Mouse (Mus musculus) erythroblast, embryonic 14.5 days (primary cell): ENCODE data around the gene Pex16. TPM values are rescaled to one million over a fixed set of nuclear protein-coding genes. Genes with fewer than 3 reads are reported as not detected.
A peak's percentile ranks its signal among the peaks of the same experiment; 100 is the strongest.

Source experiments
- H3K27me3 ChIP-seq: 2 replicates; pipeline ENCODE4 v1.6.1; 2012; ENCODE audit warnings: inconsistent platforms; ENCODE audit not compliant: control insufficient read depth
- H3K36me3 ChIP-seq: 2 replicates; pipeline ENCODE4 v1.6.1; 2012; ENCODE audit warnings: mild to moderate bottlenecking, inconsistent platforms; ENCODE audit not compliant: control insufficient read depth
- H3K4me1 ChIP-seq: 2 replicates; pipeline ENCODE4 v1.6.1; 2012; ENCODE audit warnings: inconsistent platforms; ENCODE audit not compliant: control insufficient read depth
- H3K4me3 ChIP-seq: replicated peaks from 2 replicates; pipeline ENCODE3; 2012; ENCODE audit warnings: moderate library complexity, mild to moderate bottlenecking, inconsistent platforms
- H3K9me3 ChIP-seq: 2 replicates; pipeline ENCODE4 v1.6.1; 2012; ENCODE audit warnings: low read length, inconsistent platforms, mixed read lengths; ENCODE audit not compliant: control insufficient read depth
- GATA1 ChIP-seq: IDR thresholded peaks from 2 replicates; pipeline ENCODE4 v1.6.1; 2012; ENCODE audit warnings: low read length, inconsistent platforms, mixed read lengths
- TAL1 ChIP-seq: IDR thresholded peaks from 3 replicates; pipeline ENCODE4 v1.6.1; 2012; ENCODE audit warnings: low read length, inconsistent platforms, mixed read lengths
- polyA plus RNA-seq: library from polyadenylated mRNA; stranded (reverse); fragments of >175 nt; gene quantifications from 2 replicates; pipeline ENCODE4 v1.2.3, GENCODE M21; 2012

The Pex16 gene
- 2.6 and 3.5 TPM in 2 replicates for polyA plus RNA-seq

GRCm38 (mm10) chr2:92374514-92374913 lies at the start of gene Pex16, which contains the start of gene Large2:
Pex16 (plus strand) TSS chr2:92374676.
Large2 (minus strand) TSS chr2:92374869.
- no peaks in the 10 kb centered on the region for H3K9me3 ChIP-seq
- H3K4me3 ChIP-seq = peak within 1 kb of the TSS; percentile 81
- peaks cover 31% of the 10 kb centered on the region for H3K4me1 ChIP-seq
- no peak for TF ChIP-seq TAL1
- TF ChIP-seq GATA1 = no peak
- H3K27me3 ChIP-seq = peaks cover 44% of the 10 kb centered on the region
- peaks cover 30% of the 10 kb centered on the region for H3K36me3 ChIP-seq

GRCm38 (mm10) chr2:92325676-92326075 lies 48.8 kb upstream of the Pex16 start:
- no peaks in the 10 kb centered on the region for H3K9me3 ChIP-seq
- no peaks in the 10 kb centered on the region for H3K4me1 ChIP-seq
- TF ChIP-seq GATA1 (no peak), TAL1 (no peak)
- H3K36me3 ChIP-seq = peaks cover 2% of the 10 kb centered on the region; the same call in 1 of the 2 replicates
- no peak overlapping the region for H3K4me3 ChIP-seq
- no peaks in the 10 kb centered on the region for H3K27me3 ChIP-seq

GRCm38 (mm10) chr2:92326221-92326620 lies 48.3 kb upstream of the Pex16 start:
- no peaks in the 10 kb centered on the region for H3K27me3 ChIP-seq
- TF ChIP-seq GATA1 (no peak), TAL1 (no peak)
- no peaks in the 10 kb centered on the region for H3K9me3 ChIP-seq
- no peaks in the 10 kb centered on the region for H3K4me1 ChIP-seq
- no peak overlapping the region for H3K4me3 ChIP-seq
- H3K36me3 ChIP-seq = peaks cover 2% of the 10 kb centered on the region; the same call in 1 of the 2 replicates

- TF ChIP-seq GATA1 (no peak), TAL1 (no peak)
- Histone ChIP-seq H3K9me3 (no peaks in the 10 kb centered on the region), H3K36me3 (peaks cover 2% of the 10 kb centered on the region; the same call in 1 of the 2 replicates), H3K4me1 (no peaks in the 10 kb centered on the region), H3K27me3 (no peaks in the 10 kb centered on the region), H3K4me3 (no peak overlapping the region)
Observed at GRCm38 (mm10) chr2:92327601-92328000, 46.9 kb upstream of the Pex16 start.

GRCm38 (mm10) chr2:92328206-92328605 lies 46.3 kb upstream of the Pex16 start:
- Histone ChIP-seq H3K36me3 (peaks cover 2% of the 10 kb centered on the region; the same call in 1 of the 2 replicates), H3K27me3 (no peaks in the 10 kb centered on the region), H3K4me3 (no peak overlapping the region), H3K9me3 (no peaks in the 10 kb centered on the region), H3K4me1 (no peaks in the 10 kb centered on the region)
- no peak for TF ChIP-seq TAL1
- TF ChIP-seq GATA1 = no peak

- H3K4me1 ChIP-seq = no peaks in the 10 kb centered on the region
Observed at GRCm38 (mm10) chr2:92330840-92331239, 43.6 kb upstream of the Pex16 start.

GRCm38 (mm10) chr2:92331410-92331809 lies 43.1 kb upstream of the Pex16 start:
- H3K4me1 ChIP-seq = no peaks in the 10 kb centered on the region
- no peaks in the 10 kb centered on the region for H3K27me3 ChIP-seq
- no peak overlapping the region for H3K4me3 ChIP-seq
- peaks cover 2% of the 10 kb centered on the region; the same call in 1 of the 2 replicates for H3K36me3 ChIP-seq
- TF ChIP-seq TAL1 (no peak), GATA1 (no peak)
- no peaks in the 10 kb centered on the region for H3K9me3 ChIP-seq

More at GRCm38 (mm10) chr2:92330840-92331239, 43.6 kb upstream of the Pex16 start:
- Histone ChIP-seq H3K36me3 (peaks cover 2% of the 10 kb centered on the region; the same call in 1 of the 2 replicates), H3K9me3 (no peaks in the 10 kb centered on the region), H3K4me3 (no peak overlapping the region), H3K27me3 (no peaks in the 10 kb centered on the region)
- TF ChIP-seq TAL1 (no peak), GATA1 (no peak)

GRCm38 (mm10) chr2:92331871-92332270 lies 42.6 kb upstream of the Pex16 start:
- no peaks in the 10 kb centered on the region for H3K4me1 ChIP-seq
- no peak overlapping the region for H3K4me3 ChIP-seq
- no peaks in the 10 kb centered on the region for H3K9me3 ChIP-seq
- no peak for TF ChIP-seq TAL1
- no peak for TF ChIP-seq GATA1
- H3K27me3 ChIP-seq = no peaks in the 10 kb centered on the region
- H3K36me3 ChIP-seq = peaks cover 2% of the 10 kb centered on the region; the same call in 1 of the 2 replicates

GRCm38 (mm10) chr2:92342418-92342817 lies 32.1 kb upstream of the Pex16 start:
- H3K4me1 ChIP-seq = no peaks in the 10 kb centered on the region
- H3K4me3 ChIP-seq = no peak overlapping the region
- no peaks in the 10 kb centered on the region for H3K9me3 ChIP-seq
- TF ChIP-seq GATA1 (no peak), TAL1 (no peak)
- no peaks in the 10 kb centered on the region for H3K36me3 ChIP-seq
- no peaks in the 10 kb centered on the region for H3K27me3 ChIP-seq

- Histone ChIP-seq H3K9me3 (no peaks in the 10 kb centered on the region), H3K27me3 (no peaks in the 10 kb centered on the region), H3K4me3 (no peak overlapping the region), H3K4me1 (no peaks in the 10 kb centered on the region), H3K36me3 (no peaks in the 10 kb centered on the region; the same call in 1 of the 2 replicates)
- TF ChIP-seq GATA1 (no peak), TAL1 (no peak)
Observed at GRCm38 (mm10) chr2:92347191-92347590, 27.3 kb upstream of the Pex16 start.
